In the genomic region with DNA sequence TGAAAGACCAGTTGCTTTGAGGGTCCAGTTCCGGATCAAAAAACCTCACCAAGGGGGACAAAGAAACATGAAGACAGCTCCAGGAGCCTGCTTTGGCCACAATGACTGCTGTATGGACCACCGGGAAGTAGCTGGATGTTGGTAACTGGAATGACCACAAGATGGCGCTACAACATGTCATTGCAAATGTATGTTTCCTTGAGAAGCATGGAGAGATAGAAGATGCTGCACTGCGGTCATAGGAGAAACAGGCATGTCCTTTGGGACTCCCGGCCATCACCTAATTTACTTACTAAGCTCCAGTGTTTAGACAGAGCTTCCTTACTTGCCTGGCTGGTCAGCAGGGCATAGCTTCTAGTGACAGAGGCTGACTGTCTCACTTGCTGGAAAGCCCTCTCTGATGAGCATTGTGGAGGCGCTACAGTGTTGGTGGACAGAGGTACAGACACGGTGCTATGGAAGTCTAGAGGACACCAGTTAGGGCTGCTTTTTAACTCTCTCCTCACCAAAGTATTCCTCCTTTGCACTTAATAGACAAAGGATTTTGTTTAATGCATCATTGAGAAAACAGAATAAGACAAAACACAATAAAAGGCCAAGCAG, we compare ENCODE assay signal across 9 mouse cellular contexts.
DNase-seq lines count a peak whose midpoint lies in the region; ATAC-seq and TF ChIP-seq lines count a peak whose summit lies in the region.
"Had no signal": no experiment of that assay in that cellular context is flagged by ENCODE, and none has a peak within 500 bp of the region (broad histone marks: within the 10 kb centered on the region; RNA-seq: fewer than 3 reads in every experiment).

No protein-coding gene starts in this region.

- H3K9ac ChIP-seq in ES-E14 (ENCODE audit: insufficient read depth, low read depth, low read length, poor library complexity, severe bottlenecking), result no peak overlapping the region
- H3K9ac ChIP-seq in forebrain, embryonic 13.5 days, result no peak overlapping the region
- H3K9ac ChIP-seq: limb, embryonic 15.5 days had no signal

- H3K27ac ChIP-seq in ES-E14 (ENCODE audit: insufficient read depth, low read depth, low read length, poor library complexity, severe bottlenecking), result no peak overlapping the region
- H3K27ac ChIP-seq in forebrain, embryonic 13.5 days, result no peak overlapping the region
- H3K27ac ChIP-seq in hindbrain, embryonic 10.5 days, result no peak overlapping the region
- H3K27ac ChIP-seq: limb, embryonic 15.5 days had no signal

- H3K9me3 ChIP-seq in ES-E14 (ENCODE audit: control insufficient read depth, insufficient read depth, low read depth, low read length), result no peaks in the 10 kb centered on the region
- no peaks in the 10 kb centered on the region for H3K9me3 ChIP-seq in forebrain, embryonic 13.5 days (replicated peaks)
- H3K9me3 ChIP-seq in hindbrain, embryonic 10.5 days, result no peaks in the 10 kb centered on the region
- H3K9me3 ChIP-seq: limb, embryonic 15.5 days had no signal

- in situ Hi-C loops in ES-E14 (cut with MboI; ENCODE audit: low sequenced_read_pairs in 2 of 2, unreplicated experiment in 2 of 2), result loop anchor here in 1 of 2 experiments (10.0 kb wide), 1 partner anchor 362 kb away; no protein-coding TSS in a partner anchor

- peak; percentile 67 for DNase-seq in ES-E14 (ENCODE audit: low read depth, low spot score)
- DNase-seq in c-Kit-positive CD71-negative TER-119-negative erythroid progenitor cells, embryonic 14.5 days (ENCODE audit: low read depth), result peak; percentile 48
- DNase-seq in hindbrain, embryonic 10.5 days (ENCODE audit: low spot score), result peak; percentile 79
- DNase-seq in layer of hippocampus, adult 8-10 months (ENCODE audit: low spot score in 2 of 2), result peak; percentile 59 to 85
- peak; percentile 87 for DNase-seq in lung, postnatal 36 days
- DNase-seq in right cerebral cortex, adult 2 months (ENCODE audit: low spot score in 2 of 2), result peak; percentile 85 to 87
- peak; percentile 45 for DNase-seq in yolk sac, embryonic 10.5 days (ENCODE audit: low spot score)

- H3K4me1 ChIP-seq in ES-E14 (ENCODE audit: control insufficient read depth in 2 of 2, insufficient read depth in 2 of 2, low read length in 2 of 2, poor library complexity in 1 of 2), result no peaks in the 10 kb centered on the region
- H3K4me1 ChIP-seq in forebrain, embryonic 13.5 days, result peaks cover 6% of the 10 kb centered on the region
- peaks cover 6% of the 10 kb centered on the region; the same call in 1 of the 2 replicates for H3K4me1 ChIP-seq in hindbrain, embryonic 10.5 days (replicated peaks)

- H3K4me3 ChIP-seq in ES-E14 (ENCODE audit: insufficient read depth in 1 of 2, low read depth in 1 of 2, low read length in 2 of 2, poor library complexity in 1 of 2, severe bottlenecking in 1 of 2), result no peak overlapping the region
- no peak overlapping the region for H3K4me3 ChIP-seq in forebrain, embryonic 13.5 days
- no peak overlapping the region for H3K4me3 ChIP-seq in hindbrain, embryonic 10.5 days
- H3K4me3 ChIP-seq: limb, embryonic 15.5 days had no signal

- no peaks in the 10 kb centered on the region for H3K36me3 ChIP-seq in ES-E14 (ENCODE audit: control insufficient read depth, insufficient read depth, low read length, poor library complexity, severe bottlenecking)
- H3K36me3 ChIP-seq in forebrain, embryonic 13.5 days (ENCODE audit: poor library complexity, severe bottlenecking), result no peaks in the 10 kb centered on the region
- H3K36me3 ChIP-seq in hindbrain, embryonic 10.5 days, result no peaks in the 10 kb centered on the region
- H3K36me3 ChIP-seq: limb, embryonic 15.5 days had no signal

- peak; percentile 80 for ATAC-seq in forebrain, embryonic 13.5 days

- no peaks in the 10 kb centered on the region for H3K27me3 ChIP-seq in forebrain, embryonic 13.5 days
- no peaks in the 10 kb centered on the region for H3K27me3 ChIP-seq in hindbrain, embryonic 10.5 days (ENCODE audit: insufficient read depth, poor library complexity, severe bottlenecking)
- H3K27me3 ChIP-seq: limb, embryonic 15.5 days had no signal

- no peak overlapping the region for H3K4me2 ChIP-seq in forebrain, embryonic 13.5 days
- H3K4me2 ChIP-seq: limb, embryonic 15.5 days had no signal

- WGBS in forebrain, embryonic 13.5 days, result 18% methylated on average over 7 of the region's 7 CpGs
- 20% methylated on average over 7 of the region's 7 CpGs for WGBS in hindbrain, embryonic 10.5 days

TF ChIP-seq in ES-E14, 5 proteins besides CTCF, POLR2A, EP300 and RAD21:
- TF ChIP-seq ZNF384 (IDR thresholded peaks at IDR 0.05; ENCODE audit: low read depth, low read length) (no peak), ZC3H11A (IDR thresholded peaks at IDR 0.05; ENCODE audit: borderline replicate concordance, low read depth, low read length) (peak; percentile 80; the same call in 1 of the 2 replicates)
